Mouse (Mus musculus) bone marrow, adult 2 months (tissue): ENCODE measurements at regions not wholly inside any gene's neighbourhood (a gene's known extent, or its start where the extent isn't known, plus 50 kb on each side); places are given as distances from the start of the nearest gene placed in this dataset.

Experiments used
- CTCF ChIP-seq: fragments of 200-500 bp; IDR thresholded peaks from 2 replicates; pipeline ENCODE4 v1.5.1; 2011; ENCODE audit warnings: low read length, control low read depth; ENCODE audit not compliant: control insufficient read depth, insufficient read depth
- POLR2A ChIP-seq: fragments of 200-500 bp; IDR thresholded peaks from 2 replicates; pipeline ENCODE4 v1.6.1; 2011; ENCODE audit warnings: low read depth, mild to moderate bottlenecking, control low read depth, low read length, borderline replicate concordance; ENCODE audit not compliant: control insufficient read depth

DNA sequence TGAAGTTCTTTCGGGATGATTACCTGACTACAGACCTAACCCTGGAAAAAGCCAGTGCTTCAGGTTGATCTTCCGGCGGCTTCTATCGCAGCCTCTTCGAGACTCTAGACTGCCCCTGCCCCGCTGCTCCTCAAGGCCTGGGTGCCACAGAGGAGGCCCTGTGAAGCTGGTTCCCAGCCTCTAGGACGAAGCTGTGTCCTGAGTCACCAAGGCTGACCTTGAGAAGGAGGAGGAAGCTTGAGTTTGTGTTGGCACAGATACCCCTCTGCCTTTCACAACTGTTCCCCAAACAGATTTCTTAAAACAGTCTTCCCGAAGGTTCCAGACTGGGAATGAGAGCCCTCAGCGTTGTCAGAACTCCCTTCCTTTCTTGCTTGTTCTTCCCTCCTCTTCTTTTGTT is 112.8 kb upstream of the Mdm1 start:
- TF ChIP-seq CTCF (no peak), POLR2A (no peak)
